Mouse (Mus musculus) adrenal gland, adult 2 months (tissue): Measurements from ENCODE around the gene Olfr1221. TPM values are rescaled to one million over a fixed set of nuclear protein-coding genes. Genes with fewer than 3 reads are reported as not detected.
"Not testable (repeated sequence)": the region's sequence is repeated elsewhere in the genome, so short reads cannot be mapped to it uniquely, and the experiment has no call there.

Source experiments
- DNase-seq: peaks from one replicate; pipeline ENCODE4 v3.0.0; 2021
- long read RNA-seq: library from polyadenylated mRNA; stranded (forward); transcript quantifications from one replicate; pipeline ENCODE4 v2.0.0, GENCODE M21; 2021
- polyA plus RNA-seq: library from polyadenylated mRNA; depleted of rRNA; stranded (reverse); fragments of >200 nt; gene quantifications from 2 replicates; pipeline ENCODE4 v1.2.3, GENCODE M21; 2012; rRNA removed
- total RNA-seq, 2 experiments: library from RNA; stranded (reverse); gene quantifications; 2 replicates each; pipeline ENCODE4 v1.2.3; 2021

Gene Olfr1221
- total RNA-seq (not detected), polyA plus RNA-seq (not detected in 2 replicates)
- long read RNA-seq, result 0 reads

DNA sequence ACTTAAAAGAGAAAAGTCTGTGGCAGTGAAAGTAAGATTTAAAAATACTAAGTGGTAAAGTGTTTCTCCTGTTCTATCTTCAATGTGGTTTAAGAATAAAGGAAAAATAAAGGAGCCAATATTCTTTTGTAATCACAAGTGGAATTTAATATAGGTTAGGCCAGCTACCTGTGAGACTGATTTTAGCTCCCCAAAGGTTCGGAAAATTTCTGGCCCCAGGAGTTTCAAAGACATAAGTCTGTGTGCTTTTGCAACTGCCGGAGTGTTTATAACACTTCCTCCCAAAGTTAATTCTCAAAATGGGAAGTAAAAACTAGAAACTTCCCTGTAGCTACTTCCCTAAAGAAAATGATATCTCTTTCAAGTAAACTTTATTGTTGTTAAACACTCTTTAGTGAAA, at the start of gene Olfr1221:
Gene Olfr1221, minus strand, starts transcription at position 101 of the 400 bp plus-strand sequence.
- DNase-seq, result no peak

DNA sequence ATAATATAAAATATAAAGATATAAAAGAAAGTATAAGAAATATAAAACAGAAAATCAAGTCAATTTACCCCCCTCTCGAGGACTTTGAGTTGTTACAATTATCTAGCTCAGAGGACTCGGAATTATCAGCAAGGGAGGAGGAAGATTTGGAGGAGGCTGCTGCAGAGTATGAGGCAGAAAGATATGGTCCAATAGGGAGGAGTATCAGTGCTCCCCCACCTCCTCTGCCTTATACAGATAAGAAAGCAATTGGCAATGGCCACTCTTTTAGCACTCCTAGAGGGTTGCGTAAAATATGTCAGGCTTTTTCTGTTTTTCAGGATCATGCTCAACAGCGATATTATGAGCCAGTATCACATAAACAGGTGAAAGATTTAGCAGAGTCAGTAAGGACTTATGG, 47.6 kb upstream of the Olfr1221 start:
- DNase-seq, result not testable (repeated sequence)

- DNase-seq, result not testable (repeated sequence)
These were observed 46.9 kb upstream of the Olfr1221 start, which contains the start of gene Olfr1224-ps1 for GRCm38 (mm10) chr2:89163991-89164390. TSS of gene Olfr1224-ps1 (minus strand) at chr2:89164091.

GRCm38 (mm10) chr2:89151460-89151859, 34.4 kb upstream of the Olfr1221 start, which contains the start of gene Olfr1223:
TSS of gene Olfr1223 (minus strand) at chr2:89151560.
- no peak for DNase-seq

DNA sequence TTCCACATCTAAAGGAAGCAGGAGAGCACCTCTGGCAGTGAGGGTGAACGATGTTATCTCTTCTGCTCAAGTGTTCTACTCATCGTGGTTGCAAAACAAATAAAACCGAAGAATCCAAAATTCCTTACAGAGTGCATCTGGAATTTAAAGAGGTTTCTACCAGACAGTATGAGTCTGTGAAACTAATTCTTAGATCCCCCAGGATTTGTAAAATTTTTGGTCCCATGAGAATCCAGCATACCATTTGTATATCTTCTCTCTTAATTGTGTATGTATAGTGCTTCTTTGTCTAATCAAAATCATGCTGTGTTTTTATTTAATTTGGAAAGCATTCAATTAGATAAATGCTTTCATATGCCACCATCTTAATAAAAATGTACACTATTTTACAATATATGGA, 15.9 kb upstream of the Olfr1221 start, which contains the start of gene Olfr1222:
Gene Olfr1222, minus strand, starts transcription at position 101 of the 400 bp plus-strand sequence.
- DNase-seq, result no peak

DNA sequence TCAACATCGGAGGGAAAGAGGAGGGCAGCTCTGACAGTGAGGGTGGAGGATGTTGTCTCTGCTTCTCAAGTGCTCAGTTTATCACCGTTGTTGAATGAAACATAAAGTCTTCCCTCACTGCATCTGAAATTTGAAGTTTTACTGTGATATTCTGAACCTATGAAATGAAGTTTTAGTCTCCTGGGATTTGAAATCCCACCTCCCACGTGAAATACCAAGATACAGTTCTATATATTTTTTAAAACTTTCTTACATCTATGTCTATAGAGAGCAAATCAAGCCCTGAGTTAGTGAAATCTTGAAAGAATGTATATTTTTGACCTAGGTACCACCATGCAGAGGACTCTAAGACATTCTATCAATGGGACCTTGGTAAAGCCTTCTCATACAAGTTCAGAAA, 10.3 kb downstream of the Olfr1221 start, which contains the start of gene Olfr1220:
Gene Olfr1220, minus strand, starts transcription at position 101 of the 400 bp plus-strand sequence.
- no peak for DNase-seq

GRCm38 (mm10) chr2:89105651-89106050, 11.4 kb downstream of the Olfr1221 start:
- no peak for DNase-seq

GRCm38 (mm10) chr2:89093848-89094247, 23.2 kb downstream of the Olfr1221 start:
- no peak for DNase-seq

DNA sequence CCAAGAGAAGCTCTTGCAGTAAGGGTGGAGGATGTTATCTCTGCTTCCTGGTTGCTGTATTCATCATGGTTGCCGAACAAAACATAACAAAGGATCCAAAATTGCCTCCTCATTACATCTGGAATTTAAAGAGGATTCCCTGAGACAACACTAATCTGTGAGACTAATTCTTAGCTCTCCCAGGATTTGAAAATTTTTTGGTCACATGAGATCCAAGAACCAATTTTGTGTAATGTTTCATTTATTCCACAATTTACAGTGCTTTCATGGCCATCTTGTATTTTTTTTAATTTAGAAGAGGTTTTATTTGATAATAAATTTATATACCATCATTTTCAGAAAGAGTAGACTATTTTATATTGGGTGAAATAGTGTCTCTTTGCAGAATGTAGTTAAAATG, 33.7 kb downstream of the Olfr1221 start, which contains the start of gene Olfr1219:
Gene Olfr1219, minus strand, starts transcription at position 101 of the 400 bp plus-strand sequence.
- no peak for DNase-seq

GRCm38 (mm10) chr2:89081487-89081886, 35.6 kb downstream of the Olfr1221 start:
- no peak for DNase-seq

DNA sequence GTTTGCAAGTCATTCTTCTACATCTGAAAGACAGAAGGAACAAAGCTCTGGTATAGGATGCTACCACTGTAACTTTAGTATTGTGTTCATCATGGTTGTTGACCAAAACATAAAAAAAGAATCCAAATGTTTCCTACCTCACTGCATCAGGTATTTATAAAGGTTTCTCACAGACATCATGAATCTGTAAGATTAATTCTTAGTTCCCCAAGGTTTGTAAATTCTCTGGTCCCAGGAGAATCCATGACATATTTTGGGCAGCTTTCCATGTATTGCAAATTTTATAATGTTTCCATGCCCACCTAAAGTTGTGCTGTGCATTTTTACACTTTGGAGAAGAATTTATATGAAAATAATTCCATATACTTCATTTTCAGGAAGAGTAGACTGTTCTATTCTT, 56.0 kb downstream of the Olfr1221 start, which contains the start of gene Olfr1218:
Gene Olfr1218, minus strand, starts transcription at position 101 of the 400 bp plus-strand sequence.
- DNase-seq, result no peak

Other genes with a start within 250 kb of the Olfr1221 start
- gene Olfr1208, start 215.0 kb downstream of the Olfr1221 start, total RNA-seq, result not detected
- not detected in 2 replicates for gene Olfr1208, start 215.0 kb downstream of the Olfr1221 start, polyA plus RNA-seq
- not detected for gene Olfr1209, start 202.1 kb downstream of the Olfr1221 start, total RNA-seq
- gene Olfr1209, start 202.1 kb downstream of the Olfr1221 start, polyA plus RNA-seq, result not detected in 2 replicates
- gene Olfr1211, start 179.2 kb downstream of the Olfr1221 start, total RNA-seq, result not detected
- gene Olfr1211, start 179.2 kb downstream of the Olfr1221 start, polyA plus RNA-seq, result not detected in 2 replicates
- not detected for gene Olfr1212, start 163.3 kb downstream of the Olfr1221 start, total RNA-seq
- not detected in 2 replicates for gene Olfr1212, start 163.3 kb downstream of the Olfr1221 start, polyA plus RNA-seq
- not detected for gene Gm13762, start 137.0 kb downstream of the Olfr1221 start, total RNA-seq
- gene Gm13762, start 137.0 kb downstream of the Olfr1221 start, polyA plus RNA-seq, result not detected in 2 replicates
- not detected for gene Olfr1214, start 124.6 kb downstream of the Olfr1221 start, total RNA-seq
- not detected in 2 replicates for gene Olfr1214, start 124.6 kb downstream of the Olfr1221 start, polyA plus RNA-seq
- gene Olfr1215, start 110.3 kb downstream of the Olfr1221 start, total RNA-seq, result not detected
- not detected in 2 replicates for gene Olfr1215, start 110.3 kb downstream of the Olfr1221 start, polyA plus RNA-seq
- not detected for gene Olfr1216, start 98.9 kb downstream of the Olfr1221 start, total RNA-seq
- not detected in 2 replicates for gene Olfr1216, start 98.9 kb downstream of the Olfr1221 start, polyA plus RNA-seq
- gene Olfr1217, start 85.2 kb downstream of the Olfr1221 start, total RNA-seq, result not detected
- gene Olfr1217, start 85.2 kb downstream of the Olfr1221 start, polyA plus RNA-seq, result not detected in 2 replicates
- not detected for gene Olfr1218, start 56.1 kb downstream of the Olfr1221 start, total RNA-seq
- not detected in 2 replicates for gene Olfr1218, start 56.1 kb downstream of the Olfr1221 start, polyA plus RNA-seq
- gene Olfr1219, start 33.8 kb downstream of the Olfr1221 start, total RNA-seq, result not detected
- gene Olfr1219, start 33.8 kb downstream of the Olfr1221 start, polyA plus RNA-seq, result not detected in 2 replicates
- not detected for gene Olfr1220, start 10.4 kb downstream of the Olfr1221 start, total RNA-seq
- not detected in 2 replicates for gene Olfr1220, start 10.4 kb downstream of the Olfr1221 start, polyA plus RNA-seq
- gene Olfr1222, start 15.8 kb upstream of the Olfr1221 start, total RNA-seq, result not detected
- gene Olfr1222, start 15.8 kb upstream of the Olfr1221 start, polyA plus RNA-seq, result not detected in 2 replicates
- gene Olfr1223, start 34.3 kb upstream of the Olfr1221 start, total RNA-seq, result not detected
- not detected in 2 replicates for gene Olfr1223, start 34.3 kb upstream of the Olfr1221 start, polyA plus RNA-seq
- not detected for gene Olfr1224-ps1, start 46.8 kb upstream of the Olfr1221 start, total RNA-seq
- gene Olfr1224-ps1, start 46.8 kb upstream of the Olfr1221 start, polyA plus RNA-seq, result not detected in 2 replicates
- not detected for gene Olfr1225, start 57.4 kb upstream of the Olfr1221 start, total RNA-seq
- not detected in 2 replicates for gene Olfr1225, start 57.4 kb upstream of the Olfr1221 start, polyA plus RNA-seq
- gene Olfr1226, start 82.8 kb upstream of the Olfr1221 start, total RNA-seq, result not detected
- not detected in 2 replicates for gene Olfr1226, start 82.8 kb upstream of the Olfr1221 start, polyA plus RNA-seq
- gene Olfr1228, start 136.8 kb upstream of the Olfr1221 start, total RNA-seq, result not detected
- gene Olfr1228, start 136.8 kb upstream of the Olfr1221 start, polyA plus RNA-seq, result not detected in 2 replicates
- gene Olfr1229, start 170.7 kb upstream of the Olfr1221 start, total RNA-seq, result not detected
- not detected in 2 replicates for gene Olfr1229, start 170.7 kb upstream of the Olfr1221 start, polyA plus RNA-seq
- gene Olfr1230, start 180.0 kb upstream of the Olfr1221 start, total RNA-seq, result not detected
- gene Olfr1230, start 180.0 kb upstream of the Olfr1221 start, polyA plus RNA-seq, result not detected in 2 replicates
- not detected for gene Olfr1231, start 189.8 kb upstream of the Olfr1221 start, total RNA-seq
- not detected in 2 replicates for gene Olfr1231, start 189.8 kb upstream of the Olfr1221 start, polyA plus RNA-seq
- not detected for gene Olfr1232, start 212.4 kb upstream of the Olfr1221 start, total RNA-seq
- not detected in 2 replicates for gene Olfr1232, start 212.4 kb upstream of the Olfr1221 start, polyA plus RNA-seq
- gene Olfr1233, start 225.1 kb upstream of the Olfr1221 start, total RNA-seq, result not detected
- not detected in 2 replicates for gene Olfr1233, start 225.1 kb upstream of the Olfr1221 start, polyA plus RNA-seq
- not detected for gene Olfr1234, start 247.6 kb upstream of the Olfr1221 start, total RNA-seq
- gene Olfr1234, start 247.6 kb upstream of the Olfr1221 start, polyA plus RNA-seq, result not detected in 2 replicates